ENCODE assay signal across 15 mouse cellular contexts in genomic region chr13:9142371-9142770, GRCm38 (mm10). TPM values are rescaled to one million over a fixed set of nuclear protein-coding genes. Genes with fewer than 3 reads are reported as not detected.
DNase-seq lines count a peak whose midpoint lies in the region; ATAC-seq and TF ChIP-seq lines count a peak whose summit lies in the region.
"Had no signal": no experiment of that assay in that cellular context is flagged by ENCODE, and none has a peak within 500 bp of the region (broad histone marks: within the 10 kb centered on the region; RNA-seq: fewer than 3 reads in every experiment).

No protein-coding gene starts in this region.

- no peaks in the 10 kb centered on the region for H3K9me3 ChIP-seq in forebrain, embryonic 10.5 days
- no peaks in the 10 kb centered on the region for H3K9me3 ChIP-seq in forebrain, postnatal 0 days (ENCODE audit: low read length)
- H3K9me3 ChIP-seq in neural tube, embryonic 11.5 days (ENCODE audit: control insufficient read depth, low read length), result no peaks in the 10 kb centered on the region
- H3K9me3 ChIP-seq in forebrain, embryonic 12.5 days, result no peaks in the 10 kb centered on the region
- H3K9me3 ChIP-seq in heart, embryonic 11.5 days (replicated peaks; ENCODE audit: control insufficient read depth, low read length), result no peaks in the 10 kb centered on the region
- H3K9me3 ChIP-seq: embryonic facial prominence, embryonic 15.5 days; lung, embryonic 15.5 days; megakaryocyte, embryonic 14.5 days had no signal

- no peak overlapping the region for H3K4me2 ChIP-seq in forebrain, postnatal 0 days (ENCODE audit: low read depth)
- no peak overlapping the region for H3K4me2 ChIP-seq in neural tube, embryonic 11.5 days (ENCODE audit: low read depth)
- H3K4me2 ChIP-seq in forebrain, embryonic 12.5 days, result no peak overlapping the region
- no peak overlapping the region for H3K4me2 ChIP-seq in heart, embryonic 11.5 days
- H3K4me2 ChIP-seq: embryonic facial prominence, embryonic 15.5 days; lung, embryonic 15.5 days had no signal

- DNase-seq in forebrain, embryonic 10.5 days (ENCODE audit: extremely low spot score, low spot score), result peak; percentile 21
- no peak for DNase-seq in forebrain, postnatal 0 days
- DNase-seq in neural tube, embryonic 11.5 days (ENCODE audit: low spot score), result no peak
- DNase-seq in neural tube, embryonic 10.5 days (ENCODE audit: extremely low spot score, low spot score), result no peak
- DNase-seq in right cerebral cortex, adult 2 months (ENCODE audit: low spot score in 2 of 2), result no peak
- DNase-seq: B cell, adult 2 months; cerebellum, postnatal 10 days; kidney, postnatal 14 days; right cerebral cortex, adult 18-20 months had no signal

- TF ChIP-seq CTCF in forebrain, postnatal 0 days (IDR thresholded peaks at IDR 0.05; ENCODE audit: low read depth), result no peak

- no peak overlapping the region for H3K4me3 ChIP-seq in forebrain, embryonic 10.5 days
- no peak overlapping the region for H3K4me3 ChIP-seq in forebrain, postnatal 0 days (ENCODE audit: low read depth, low read length)
- no peak overlapping the region for H3K4me3 ChIP-seq in neural tube, embryonic 11.5 days (ENCODE audit: low read depth, low read length)
- H3K4me3 ChIP-seq in forebrain, embryonic 12.5 days (replicated peaks), result no peak overlapping the region
- no peak overlapping the region for H3K4me3 ChIP-seq in heart, embryonic 11.5 days (ENCODE audit: low read depth, low read length)
- H3K4me3 ChIP-seq: embryonic facial prominence, embryonic 15.5 days; lung, embryonic 15.5 days; megakaryocyte, embryonic 14.5 days had no signal

- peaks cover 95% of the 10 kb centered on the region for H3K36me3 ChIP-seq in forebrain, embryonic 10.5 days (replicated peaks)
- peaks cover 54% of the 10 kb centered on the region for H3K36me3 ChIP-seq in forebrain, postnatal 0 days (ENCODE audit: insufficient read depth)
- H3K36me3 ChIP-seq in neural tube, embryonic 11.5 days (ENCODE audit: control insufficient read depth, insufficient read depth, low read length), result peaks cover 4% of the 10 kb centered on the region
- H3K36me3 ChIP-seq in forebrain, embryonic 12.5 days (replicated peaks), result peaks cover 66% of the 10 kb centered on the region
- H3K36me3 ChIP-seq in heart, embryonic 11.5 days (ENCODE audit: control insufficient read depth, insufficient read depth, low read length), result peaks cover 10% of the 10 kb centered on the region

- peak overlapping the region; percentile 48 for H3K27ac ChIP-seq in forebrain, embryonic 10.5 days
- H3K27ac ChIP-seq in forebrain, postnatal 0 days (ENCODE audit: low read depth, low read length), result no peak overlapping the region
- no peak overlapping the region for H3K27ac ChIP-seq in neural tube, embryonic 11.5 days (ENCODE audit: low read depth, low read length)
- H3K27ac ChIP-seq in forebrain, embryonic 12.5 days, result no peak overlapping the region
- H3K27ac ChIP-seq in heart, embryonic 11.5 days (ENCODE audit: low read depth, low read length), result no peak overlapping the region
- H3K27ac ChIP-seq: embryonic facial prominence, embryonic 15.5 days; lung, embryonic 15.5 days had no signal

- no peak for ATAC-seq in forebrain, postnatal 0 days
- ATAC-seq in neural tube, embryonic 11.5 days (ENCODE audit: insufficient read depth, low FRiP score, low TSS enrichment), result peak; percentile 50; the same call in 1 of the 2 replicates
- ATAC-seq in forebrain, embryonic 12.5 days (ENCODE audit: low FRiP score), result peak; percentile 41; the same call in 1 of the 2 replicates
- no peak for ATAC-seq in megakaryocyte, adult 5-6 weeks (ENCODE audit: poor library complexity, severe bottlenecking)
- ATAC-seq in heart, embryonic 11.5 days (replicated peaks; ENCODE audit: insufficient number of reproducible peaks, low FRiP score, low TSS enrichment), result no peak

- no peak overlapping the region for H3K9ac ChIP-seq in forebrain, postnatal 0 days
- H3K9ac ChIP-seq in neural tube, embryonic 11.5 days (ENCODE audit: low read length), result no peak overlapping the region
- H3K9ac ChIP-seq in forebrain, embryonic 12.5 days, result no peak overlapping the region
- H3K9ac ChIP-seq in heart, embryonic 11.5 days (ENCODE audit: low read depth, low read length), result no peak overlapping the region
- H3K9ac ChIP-seq: embryonic facial prominence, embryonic 15.5 days; lung, embryonic 15.5 days had no signal

- H3K4me1 ChIP-seq in forebrain, embryonic 10.5 days, result peaks cover 20% of the 10 kb centered on the region
- no peaks in the 10 kb centered on the region for H3K4me1 ChIP-seq in forebrain, postnatal 0 days (ENCODE audit: insufficient read depth)
- no peaks in the 10 kb centered on the region for H3K4me1 ChIP-seq in neural tube, embryonic 11.5 days (ENCODE audit: control insufficient read depth, insufficient read depth, low read length)
- H3K4me1 ChIP-seq in forebrain, embryonic 12.5 days, result peaks cover 10% of the 10 kb centered on the region; the same call in 1 of the 2 replicates
- no peaks in the 10 kb centered on the region; the same call in 1 of the 2 replicates for H3K4me1 ChIP-seq in heart, embryonic 11.5 days (ENCODE audit: control insufficient read depth, insufficient read depth, low read length)
- H3K4me1 ChIP-seq: embryonic facial prominence, embryonic 15.5 days; lung, embryonic 15.5 days had no signal

- no peaks in the 10 kb centered on the region for H3K27me3 ChIP-seq in forebrain, embryonic 10.5 days (ENCODE audit: poor library complexity, severe bottlenecking)
- H3K27me3 ChIP-seq in forebrain, postnatal 0 days (ENCODE audit: insufficient read depth, low read length), result no peaks in the 10 kb centered on the region
- H3K27me3 ChIP-seq in neural tube, embryonic 11.5 days (ENCODE audit: control insufficient read depth, insufficient read depth, low read length), result no peaks in the 10 kb centered on the region
- no peaks in the 10 kb centered on the region for H3K27me3 ChIP-seq in forebrain, embryonic 12.5 days
- H3K27me3 ChIP-seq in heart, embryonic 11.5 days (ENCODE audit: control insufficient read depth, insufficient read depth, low read length), result no peaks in the 10 kb centered on the region
- H3K27me3 ChIP-seq: embryonic facial prominence, embryonic 15.5 days; lung, embryonic 15.5 days; megakaryocyte, embryonic 14.5 days had no signal

- 16% methylated on average over 2 of the region's 2 CpGs for WGBS in forebrain, embryonic 10.5 days
- 11% methylated on average over 2 of the region's 2 CpGs for WGBS in forebrain, postnatal 0 days
- WGBS in neural tube, embryonic 11.5 days, result 42% methylated on average over 2 of the region's 2 CpGs
- 5% methylated on average over 2 of the region's 2 CpGs for WGBS in forebrain, embryonic 12.5 days
- WGBS in heart, embryonic 11.5 days (ENCODE audit: insufficient replicate concordance), result 82% methylated on average over 2 of the region's 2 CpGs

RNA-seq across cellular contexts. Expression of gene Larp4b, which starts 48.7 kb away (rescaled TPM):
- polyA plus RNA-seq in forebrain, embryonic 10.5 days (2016; fragmentation: Nextera tagmentation; extraction: Ambion mirVana), result 32.6 and 34.2 TPM in 2 replicates
- total RNA-seq in forebrain, postnatal 0 days (2014; rRNA removed), result 61.9 and 82.6 TPM in 2 replicates
- 20.6 and 31.7 TPM in 2 replicates for polyA plus RNA-seq in forebrain, postnatal 0 days (2015; fragmentation: Nextera tagmentation; extraction: Ambion mirVana)
- polyA plus RNA-seq in neural tube, embryonic 11.5 days (2014; fragmentation: Nextera tagmentation; extraction: Ambion mirVana), result 39.3 and 40.1 TPM in 2 replicates
- 45.2 and 48.0 TPM in 2 replicates for polyA plus RNA-seq in forebrain, embryonic 12.5 days (2016; fragmentation: Nextera tagmentation; extraction: Ambion mirVana)
- total RNA-seq in megakaryocyte, adult 5-6 weeks (2015), result 75.5 and 85.5 TPM in 2 replicates
- total RNA-seq in megakaryocyte, adult 5-6 weeks (2017), result 88.0 and 90.9 TPM in 2 replicates
- 29.6 and 31.7 TPM in 2 replicates for polyA plus RNA-seq in heart, embryonic 11.5 days (2014; fragmentation: Nextera tagmentation; extraction: Ambion mirVana)

Comparison
In these comparisons a context has a peak if more than half of its experiments do, and no peak if none do; other contexts are left out.
1. ATAC-seq: peak in neural tube, embryonic 11.5 days (single experiment) and forebrain, embryonic 12.5 days (single experiment); none in forebrain, postnatal 0 days (single experiment), megakaryocyte, adult 5-6 weeks (single experiment) and heart, embryonic 11.5 days (single experiment).